Mouse (Mus musculus) hindbrain, postnatal 0 days (tissue): ENCODE measurements at regions not wholly inside any gene's neighbourhood (a gene's known extent, or its start where the extent isn't known, plus 50 kb on each side); places are given as distances from the start of the nearest gene placed in this dataset.
A peak's percentile ranks its signal among the peaks of the same experiment; 100 is the strongest.

Source experiments
- ATAC-seq: fragments of 200-750 bp; cut with Nextera tagmentation; 2 replicates; pipeline ENCODE4 v1.8.0; 2017; ENCODE audit warnings: mild to moderate bottlenecking, moderate TSS enrichment, moderate library complexity
- DNase-seq: peaks from one replicate; pipeline ENCODE4 v3.0.0-alpha.2; 2015; ENCODE audit warnings: low spot score
- H3K27ac ChIP-seq: fragments of 300-500 bp; sonication (generic); 2 replicates; pipeline ENCODE4 v1.5.1; 2014; ENCODE audit warnings: mild to moderate bottlenecking
- H3K27me3 ChIP-seq: fragments of 300-500 bp; sonication (generic); 2 replicates; pipeline ENCODE4 v1.6.1; 2014; ENCODE audit warnings: low read length, mixed read lengths; ENCODE audit not compliant: insufficient read depth
- H3K36me3 ChIP-seq: fragments of 300-500 bp; sonication (generic); 2 replicates; pipeline ENCODE4 v1.6.1; 2014; ENCODE audit warnings: low read length, mixed read lengths; ENCODE audit not compliant: insufficient read depth
- H3K4me1 ChIP-seq: fragments of 300-500 bp; sonication (generic); 2 replicates; pipeline ENCODE4 v1.6.1; 2014; ENCODE audit warnings: antibody characterized with exemption, low read length, mixed read lengths; ENCODE audit not compliant: insufficient read depth
- H3K4me2 ChIP-seq: fragments of 300-500 bp; sonication (generic); 2 replicates; pipeline ENCODE4 v1.6.1; 2014; ENCODE audit warnings: low read depth, mild to moderate bottlenecking, low read length, moderate library complexity, mixed read lengths
- H3K4me3 ChIP-seq: fragments of 300-500 bp; sonication (generic); 2 replicates; pipeline ENCODE4 v1.5.1; 2014; ENCODE audit warnings: low read length
- H3K9ac ChIP-seq: fragments of 300-500 bp; sonication (generic); replicated peaks from 2 replicates; pipeline ENCODE4 v1.6.1; 2014; ENCODE audit warnings: mild to moderate bottlenecking, low read length, moderate library complexity, mixed read lengths
- H3K9me3 ChIP-seq: fragments of 300-500 bp; sonication (generic); 2 replicates; pipeline ENCODE4 v1.6.1; 2016; ENCODE audit warnings: low read length, mixed read lengths
- CTCF ChIP-seq: IDR thresholded peaks from 2 replicates; pipeline ENCODE4 v1.5.1; 2016; ENCODE audit warnings: antibody characterized with exemption, control low read depth, low read depth
- WGBS: fragments of 180-500 bp; shearing (Covaris S2); extraction: QIAGEN DNeasy Blood & Tissue Kit; methylation state at CpG from one replicate; pipeline ENCODE4 v1.1.7; 2014; 5-methylcytosine and 5-hydroxymethylcytosine counted together

DNA sequence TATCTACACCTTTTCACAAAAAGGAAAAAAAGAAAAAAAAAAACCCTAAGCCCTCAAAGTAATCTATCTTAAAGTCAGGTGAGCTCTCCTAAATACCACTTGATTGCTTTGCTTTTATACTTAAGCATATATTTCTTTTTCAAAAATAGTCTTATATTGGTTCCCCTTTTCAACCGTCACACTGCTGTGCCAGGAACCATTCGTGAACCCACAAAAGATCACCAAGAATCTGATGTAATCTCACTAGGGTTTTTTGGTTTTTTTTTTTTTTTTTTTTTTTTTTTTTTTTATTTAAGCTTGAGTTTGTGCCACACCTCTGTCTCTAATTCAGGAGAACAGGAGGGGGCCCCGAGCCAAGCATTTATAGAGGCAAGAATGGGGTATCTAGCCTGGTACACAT lies 1482.7 kb downstream of the Slc22a22 start:
- Histone ChIP-seq H3K4me3 (no peak overlapping the region), H3K4me2 (no peak overlapping the region), H3K27me3 (no peaks in the 10 kb centered on the region), H3K27ac (no peak overlapping the region), H3K4me1 (no peaks in the 10 kb centered on the region), H3K9ac (no peak overlapping the region), H3K9me3 (no peaks in the 10 kb centered on the region), H3K36me3 (no peaks in the 10 kb centered on the region)
- no peak for TF ChIP-seq CTCF
- DNase-seq: no peak
- WGBS: 82% methylated on average over 3 of the region's 3 CpGs
- ATAC-seq: no peak

DNA sequence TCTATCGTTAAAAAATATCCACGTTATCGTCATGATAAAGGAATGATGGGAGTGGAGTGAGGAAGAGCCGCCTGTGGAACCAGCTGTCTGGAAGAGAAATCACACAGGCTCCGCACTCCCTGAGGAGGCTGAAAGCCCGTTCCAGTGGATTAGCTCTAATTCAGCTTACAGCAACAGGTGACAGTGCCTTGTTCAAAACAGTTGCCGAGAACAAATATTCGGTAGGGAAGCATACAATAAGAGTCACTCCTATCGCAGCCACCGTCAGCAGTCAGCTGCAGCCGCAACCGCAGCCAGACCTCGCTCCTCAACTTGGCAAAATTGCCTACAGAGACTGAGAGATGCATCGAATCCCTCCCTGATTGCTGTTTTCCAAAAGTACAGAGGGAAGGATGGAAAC lies 1501.6 kb downstream of the Slc22a22 start:
- no peak overlapping the region for H3K4me2 ChIP-seq
- 53% methylated on average over 14 of the region's 14 CpGs for WGBS
- DNase-seq: peak; percentile 35

DNA sequence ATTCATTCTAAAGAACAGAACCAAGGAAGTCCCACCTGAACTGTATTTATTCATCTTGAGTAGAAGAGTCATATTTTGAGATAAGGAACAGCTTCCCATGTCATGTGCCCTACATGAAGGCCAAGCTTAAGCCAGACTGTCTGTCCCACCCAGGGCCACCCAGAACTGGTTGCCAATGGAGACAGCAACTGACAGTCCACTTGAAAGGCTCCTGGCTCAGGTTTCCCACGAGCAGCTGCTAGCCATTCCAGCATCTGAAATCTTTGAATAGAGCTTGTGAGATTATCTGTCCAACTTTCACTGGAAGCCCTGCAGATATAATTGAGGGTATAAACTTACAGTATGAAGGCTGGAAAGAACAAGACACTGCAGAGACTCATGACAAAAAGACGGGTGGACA lies 1510.6 kb downstream of the Slc22a22 start:
- Histone ChIP-seq H3K27me3 (no peaks in the 10 kb centered on the region), H3K4me2 (no peak overlapping the region), H3K9ac (no peak overlapping the region), H3K36me3 (no peaks in the 10 kb centered on the region), H3K27ac (no peak overlapping the region), H3K9me3 (no peaks in the 10 kb centered on the region), H3K4me3 (no peak overlapping the region), H3K4me1 (no peaks in the 10 kb centered on the region)
- peak; percentile 87 for ATAC-seq
- no peak for TF ChIP-seq CTCF
- peak; percentile 58 for DNase-seq
- 25% methylated on average over 2 of the region's 2 CpGs for WGBS

More for the DNA sequence above, 1501.6 kb downstream of the Slc22a22 start:
- H3K27me3 ChIP-seq: no peaks in the 10 kb centered on the region
- H3K36me3 ChIP-seq: no peaks in the 10 kb centered on the region
- H3K4me1 ChIP-seq: no peaks in the 10 kb centered on the region
- ATAC-seq: no peak
- H3K9ac ChIP-seq: no peak overlapping the region
- H3K9me3 ChIP-seq: no peaks in the 10 kb centered on the region
- H3K27ac ChIP-seq: no peak overlapping the region
- H3K4me3 ChIP-seq: no peak overlapping the region
- TF ChIP-seq CTCF: no peak

DNA sequence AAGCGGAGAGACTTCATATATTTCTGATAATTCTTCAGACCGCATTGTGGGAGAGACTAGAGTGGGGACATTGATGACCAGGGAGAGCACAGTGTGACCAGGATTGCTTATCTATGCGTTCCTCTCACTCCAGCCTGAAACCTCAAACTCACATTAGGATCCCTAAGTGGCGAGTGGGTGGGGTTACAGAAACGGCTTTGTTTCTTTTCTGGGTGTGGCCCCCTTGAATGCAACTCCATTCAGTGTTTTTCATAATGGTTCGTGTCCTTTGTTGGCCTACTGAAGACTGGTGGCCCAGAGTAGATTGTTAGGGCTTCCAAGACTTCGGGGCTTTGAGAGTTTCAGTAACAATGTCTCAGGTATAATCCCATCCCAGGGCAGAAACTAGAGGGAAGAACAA lies 1512.1 kb downstream of the Slc22a22 start:
- ATAC-seq (no peak), DNase-seq (no peak)
- no peak overlapping the region for H3K9ac ChIP-seq
- no peak overlapping the region for H3K27ac ChIP-seq
- WGBS: 76% methylated on average over 7 of the region's 7 CpGs
- no peaks in the 10 kb centered on the region for H3K9me3 ChIP-seq
- no peaks in the 10 kb centered on the region for H3K36me3 ChIP-seq
- no peak for TF ChIP-seq CTCF
- no peaks in the 10 kb centered on the region for H3K27me3 ChIP-seq
- no peak overlapping the region for H3K4me2 ChIP-seq
- H3K4me1 ChIP-seq: no peaks in the 10 kb centered on the region
- no peak overlapping the region for H3K4me3 ChIP-seq

- Histone ChIP-seq H3K4me2 (no peak overlapping the region), H3K27me3 (no peaks in the 10 kb centered on the region), H3K4me1 (no peaks in the 10 kb centered on the region), H3K9me3 (no peaks in the 10 kb centered on the region), H3K27ac (no peak overlapping the region), H3K4me3 (no peak overlapping the region), H3K9ac (no peak overlapping the region), H3K36me3 (no peaks in the 10 kb centered on the region)
- 98% methylated on average over 3 of the region's 3 CpGs for WGBS
- ATAC-seq: no peak
- DNase-seq: no peak
- no peak for TF ChIP-seq CTCF
These were observed 1515.3 kb downstream of the Slc22a22 start for GRCm38 (mm10) chr15:55962093-55962492.
